Mouse (Mus musculus): Measurements from ENCODE around the gene Mrpl11. TPM values are rescaled to one million over a fixed set of nuclear protein-coding genes. Genes with fewer than 3 reads are reported as not detected.
"Not testable (repeated sequence)": the region's sequence is repeated elsewhere in the genome, so short reads cannot be mapped to it uniquely, and the experiment has no call there.

Gene Mrpl11
- polyA plus RNA-seq, 1 experiment from 2014 or later, result 110 TPM

DNA sequence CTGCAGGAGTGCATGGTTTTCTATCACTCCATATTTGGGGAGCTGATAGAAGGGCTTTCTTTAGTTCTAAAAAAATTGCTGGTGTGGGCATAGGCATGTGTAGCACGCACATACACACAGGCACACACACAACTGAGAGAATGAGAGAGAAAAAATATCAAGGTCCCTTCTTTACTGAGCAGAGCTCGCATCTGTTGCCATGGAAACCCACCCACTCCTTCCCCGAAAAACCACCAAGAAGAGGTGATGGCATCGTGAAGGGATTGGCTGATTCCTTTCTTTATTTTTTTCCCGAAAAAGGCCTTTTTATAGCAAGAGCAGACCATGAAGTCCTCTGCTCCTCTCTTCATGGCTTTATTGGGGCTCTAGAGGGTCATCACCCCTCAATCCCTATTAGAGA lies 32.1 kb downstream of the Mrpl11 start:
- no peak for ATAC-seq (ENCODE audit: insufficient number of reproducible peaks, insufficient read depth, low FRiP score, low read depth)
- Histone ChIP-seq H3K27me3 (ENCODE audit: control insufficient read depth, insufficient read depth, low read length) (peaks cover 25% of the 10 kb centered on the region), H3K9ac (ENCODE audit: low read length) (no peak overlapping the region), H3K36me3 (ENCODE audit: control insufficient read depth, insufficient read depth, low read length) (no peaks in the 10 kb centered on the region), H3K9me3 (ENCODE audit: control insufficient read depth, low read length) (no peaks in the 10 kb centered on the region), H3K4me2 (ENCODE audit: low read length) (no peak overlapping the region), H3K4me1 (ENCODE audit: control insufficient read depth in 2 of 2, insufficient read depth in 2 of 2, low read length in 2 of 2) (peaks cover 26 to 32% of the 10 kb centered on the region in 2 experiments), H3K27ac (replicated peaks in 1 of 2; ENCODE audit: control insufficient read depth in 1 of 2, insufficient read depth in 1 of 2, low read depth in 2 of 2, low read length in 2 of 2) (no peak overlapping the region), H3K4me3 (ENCODE audit: control insufficient read depth in 1 of 2, insufficient read depth in 1 of 2, low read depth in 1 of 2, low read length in 2 of 2) (no peak overlapping the region)
- 55% methylated on average over 5 of the region's 5 CpGs for WGBS

DNA sequence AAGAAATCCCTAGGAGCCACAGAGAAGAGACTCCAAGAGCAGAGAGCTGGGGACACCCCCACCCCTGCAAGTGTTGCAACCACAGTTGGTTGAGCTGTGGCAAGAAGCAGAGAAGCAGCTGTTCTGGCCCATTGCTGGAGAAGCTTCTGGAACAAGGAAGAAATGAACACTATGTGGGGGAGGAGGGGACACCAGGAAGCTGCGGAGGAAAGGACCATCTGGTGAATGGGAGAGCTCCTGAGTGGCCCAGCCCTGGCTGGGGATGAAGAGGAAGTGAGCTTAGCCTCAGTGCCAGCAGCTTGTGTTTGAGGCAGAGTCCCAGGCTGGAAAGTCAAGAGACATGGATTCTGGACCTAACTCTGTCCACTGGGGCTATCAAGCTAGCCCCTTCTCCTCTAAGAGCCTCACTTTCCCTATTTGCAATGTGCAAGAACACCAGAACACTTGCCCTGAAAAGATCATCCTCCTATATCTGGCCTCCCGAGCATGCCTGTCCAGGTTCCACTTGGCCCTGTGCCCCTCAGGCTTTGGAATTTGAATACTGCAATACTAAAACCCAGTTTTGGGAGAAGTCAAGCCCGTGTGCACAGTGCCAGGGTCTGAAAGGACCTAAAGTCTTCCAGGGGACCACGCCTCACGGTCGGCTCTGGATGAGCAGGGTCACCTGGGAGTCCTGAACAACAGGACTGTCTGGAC lies 37.6 kb downstream of the Mrpl11 start:
- WGBS, result 50% methylated on average over 6 of the region's 6 CpGs
- H3K4me2 ChIP-seq (ENCODE audit: low read length), result peak overlapping the region; percentile 21; the same call in 1 of the 2 replicates
- no peaks in the 10 kb centered on the region for H3K9me3 ChIP-seq (ENCODE audit: control insufficient read depth, low read length)
- H3K27me3 ChIP-seq (ENCODE audit: control insufficient read depth, insufficient read depth, low read length), result no peaks in the 10 kb centered on the region
- no peak overlapping the region for H3K4me3 ChIP-seq (ENCODE audit: control insufficient read depth in 1 of 2, insufficient read depth in 1 of 2, low read depth in 1 of 2, low read length in 2 of 2)
- ATAC-seq (ENCODE audit: insufficient number of reproducible peaks, insufficient read depth, low FRiP score, low read depth), result no peak
- no peak overlapping the region for H3K9ac ChIP-seq (ENCODE audit: low read length)
- H3K4me1 ChIP-seq (ENCODE audit: control insufficient read depth in 2 of 2, insufficient read depth in 2 of 2, low read length in 2 of 2), result peaks cover 15 to 17% of the 10 kb centered on the region in 2 experiments
- no peak overlapping the region for H3K27ac ChIP-seq (replicated peaks in 1 of 2; ENCODE audit: control insufficient read depth in 1 of 2, insufficient read depth in 1 of 2, low read depth in 2 of 2, low read length in 2 of 2)
- no peaks in the 10 kb centered on the region for H3K36me3 ChIP-seq (ENCODE audit: control insufficient read depth, insufficient read depth, low read length)

DNA sequence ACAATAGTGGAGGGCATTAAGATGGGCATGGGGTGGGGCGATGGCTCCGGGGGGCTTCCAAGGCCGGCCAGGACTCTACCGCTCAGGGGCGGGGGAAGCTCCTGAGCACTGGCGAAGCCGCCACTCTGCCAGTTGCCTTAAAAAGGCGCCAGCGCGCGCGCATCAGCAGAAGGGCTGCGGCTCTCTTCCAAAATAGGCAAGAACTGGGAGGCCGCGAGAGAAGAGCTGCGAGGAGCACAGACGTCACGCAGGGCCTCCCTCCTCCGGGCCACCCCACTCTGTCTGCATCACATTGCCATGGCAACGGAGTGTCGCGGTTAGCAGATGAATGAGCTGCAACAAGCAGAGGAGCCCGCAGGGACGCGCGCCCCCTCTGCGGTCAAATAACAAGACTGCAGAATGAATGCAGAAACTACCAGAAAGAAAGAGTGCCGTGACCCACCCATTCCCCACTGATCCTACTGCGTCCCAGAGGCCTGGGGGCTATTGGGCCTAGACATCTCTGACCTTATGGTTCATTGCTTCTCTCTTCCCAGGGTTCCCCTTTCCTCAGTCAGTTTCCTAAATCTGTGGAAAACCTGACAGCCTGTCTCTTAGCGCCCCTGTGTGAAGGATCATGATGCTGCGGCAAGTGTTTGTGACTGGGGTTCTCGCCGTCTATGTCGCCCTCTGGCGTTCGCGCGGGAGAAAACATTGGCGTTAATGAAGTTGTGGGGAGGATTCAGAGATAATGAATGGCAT lies 39.9 kb downstream of the Mrpl11 start:
- H3K36me3 ChIP-seq (ENCODE audit: control insufficient read depth, insufficient read depth, low read length), result no peaks in the 10 kb centered on the region
- no peaks in the 10 kb centered on the region for H3K9me3 ChIP-seq (ENCODE audit: control insufficient read depth, low read length)
- H3K9ac ChIP-seq (ENCODE audit: low read length), result peak overlapping the region; percentile 59
- H3K4me2 ChIP-seq (ENCODE audit: low read length), result peak overlapping the region; percentile 67
- peak overlapping the region; percentile 22 to 38 for H3K4me3 ChIP-seq (ENCODE audit: control insufficient read depth in 1 of 2, insufficient read depth in 1 of 2, low read depth in 1 of 2, low read length in 2 of 2)
- under 1% methylated on average over 39 of the region's 39 CpGs for WGBS
- no peaks in the 10 kb centered on the region for H3K27me3 ChIP-seq (ENCODE audit: control insufficient read depth, insufficient read depth, low read length)
- H3K4me1 ChIP-seq (ENCODE audit: control insufficient read depth in 2 of 2, insufficient read depth in 2 of 2, low read length in 2 of 2), result peaks cover 12 to 17% of the 10 kb centered on the region in 2 experiments
- no peak overlapping the region; a peak in 1 of 4 replicates for H3K27ac ChIP-seq (replicated peaks in 1 of 2; ENCODE audit: control insufficient read depth in 1 of 2, insufficient read depth in 1 of 2, low read depth in 2 of 2, low read length in 2 of 2)
- ATAC-seq (ENCODE audit: insufficient number of reproducible peaks, insufficient read depth, low FRiP score, low read depth), result peak; percentile 76

DNA sequence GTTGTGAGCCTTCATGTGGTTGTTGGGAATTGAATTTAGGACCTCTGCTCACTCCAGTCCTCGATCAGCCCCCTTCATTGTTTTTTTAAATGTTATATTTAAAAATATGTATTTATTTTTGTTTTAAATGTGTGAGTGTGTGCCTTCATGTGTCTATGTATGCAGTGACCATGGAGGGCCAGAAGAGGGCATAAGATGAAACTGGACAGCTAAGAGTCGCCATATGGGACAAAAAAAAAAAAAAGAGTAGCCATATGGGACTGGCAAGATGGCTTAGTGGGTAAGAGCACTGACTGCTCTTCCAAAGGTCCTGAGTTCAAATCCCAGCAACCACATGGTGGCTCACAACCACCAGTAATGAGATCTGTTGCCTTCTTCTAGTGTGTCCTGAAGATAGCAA lies 41.7 kb downstream of the Mrpl11 start:
- H3K4me2 ChIP-seq (ENCODE audit: low read length); H3K36me3 ChIP-seq (ENCODE audit: control insufficient read depth, insufficient read depth, low read length); H3K9me3 ChIP-seq (ENCODE audit: control insufficient read depth, low read length); H3K9ac ChIP-seq (ENCODE audit: low read length); H3K27ac ChIP-seq (replicated peaks in 1 of 2; ENCODE audit: control insufficient read depth in 1 of 2, insufficient read depth in 1 of 2, low read depth in 2 of 2, low read length in 2 of 2); H3K27me3 ChIP-seq (ENCODE audit: control insufficient read depth, insufficient read depth, low read length); ATAC-seq (ENCODE audit: insufficient number of reproducible peaks, insufficient read depth, low FRiP score, low read depth); H3K4me3 ChIP-seq (ENCODE audit: control insufficient read depth in 1 of 2, insufficient read depth in 1 of 2, low read depth in 1 of 2, low read length in 2 of 2): not testable (repeated sequence)
- 52% methylated on average over 2 of the region's 2 CpGs for WGBS
- peaks cover 12 to 17% of the 10 kb centered on the region in 2 experiments for H3K4me1 ChIP-seq (ENCODE audit: control insufficient read depth in 2 of 2, insufficient read depth in 2 of 2, low read length in 2 of 2)

DNA sequence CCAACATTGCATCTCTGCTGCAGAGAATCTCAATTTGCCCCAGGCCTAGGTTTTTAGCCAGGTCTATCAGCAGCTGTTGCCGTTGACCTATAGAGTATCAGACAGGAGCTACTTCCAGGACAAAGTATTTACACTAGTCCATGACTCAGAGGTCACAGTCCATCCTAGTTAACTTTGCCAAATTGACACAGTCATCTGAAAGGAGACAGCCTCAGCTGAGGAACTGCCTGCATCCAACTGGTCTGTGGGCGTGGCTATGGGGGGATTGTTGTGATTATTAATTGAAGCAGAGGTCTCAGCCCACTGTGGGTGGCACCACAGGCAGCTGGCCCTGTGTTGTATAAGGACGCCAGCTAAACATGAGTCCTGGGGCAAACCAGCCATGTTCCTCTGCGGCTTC lies 43.0 kb downstream of the Mrpl11 start:
- Histone ChIP-seq H3K36me3 (ENCODE audit: control insufficient read depth, insufficient read depth, low read length) (no peaks in the 10 kb centered on the region), H3K9me3 (ENCODE audit: control insufficient read depth, low read length) (no peaks in the 10 kb centered on the region), H3K27me3 (ENCODE audit: control insufficient read depth, insufficient read depth, low read length) (no peaks in the 10 kb centered on the region), H3K4me2 (ENCODE audit: low read length) (no peak overlapping the region), H3K4me1 (ENCODE audit: control insufficient read depth in 2 of 2, insufficient read depth in 2 of 2, low read length in 2 of 2) (peaks cover 7 to 8% of the 10 kb centered on the region in 2 experiments), H3K4me3 (ENCODE audit: control insufficient read depth in 1 of 2, insufficient read depth in 1 of 2, low read depth in 1 of 2, low read length in 2 of 2) (no peak overlapping the region), H3K9ac (ENCODE audit: low read length) (no peak overlapping the region), H3K27ac (replicated peaks in 1 of 2; ENCODE audit: control insufficient read depth in 1 of 2, insufficient read depth in 1 of 2, low read depth in 2 of 2, low read length in 2 of 2) (no peak overlapping the region)
- no peak for ATAC-seq (ENCODE audit: insufficient number of reproducible peaks, insufficient read depth, low FRiP score, low read depth)
- WGBS, result 53% methylated on average over 4 of the region's 4 CpGs

DNA sequence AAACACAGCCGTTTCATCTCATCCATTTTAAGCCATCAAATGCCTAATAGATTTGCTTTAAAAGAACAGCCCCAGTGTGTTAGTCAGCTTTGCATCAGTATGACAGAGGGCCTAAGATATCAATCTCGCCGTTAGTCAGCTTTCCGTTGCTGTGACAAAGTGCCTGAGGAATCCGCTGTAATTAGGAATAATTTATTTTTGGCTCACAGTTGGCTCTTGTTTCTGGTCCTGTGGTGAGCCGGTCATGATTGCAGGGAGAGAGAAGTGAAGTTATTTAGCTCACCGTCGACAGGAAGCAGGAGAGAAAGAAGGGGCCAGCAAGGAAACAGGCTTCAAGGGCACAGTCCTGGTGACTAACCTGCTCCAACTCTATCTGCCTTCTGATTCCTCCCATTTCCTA lies 51.2 kb downstream of the Mrpl11 start:
- Histone ChIP-seq H3K36me3 (ENCODE audit: control insufficient read depth, insufficient read depth, low read length) (no peaks in the 10 kb centered on the region), H3K4me3 (ENCODE audit: control insufficient read depth in 1 of 2, insufficient read depth in 1 of 2, low read depth in 1 of 2, low read length in 2 of 2) (no peak overlapping the region), H3K27me3 (ENCODE audit: control insufficient read depth, insufficient read depth, low read length) (no peaks in the 10 kb centered on the region), H3K9me3 (ENCODE audit: control insufficient read depth, low read length) (no peaks in the 10 kb centered on the region), H3K4me2 (ENCODE audit: low read length) (no peak overlapping the region), H3K4me1 (ENCODE audit: control insufficient read depth in 2 of 2, insufficient read depth in 2 of 2, low read length in 2 of 2) (peaks cover 14 to 17% of the 10 kb centered on the region in 2 experiments), H3K9ac (ENCODE audit: low read length) (no peak overlapping the region), H3K27ac (replicated peaks in 1 of 2; ENCODE audit: control insufficient read depth in 1 of 2, insufficient read depth in 1 of 2, low read depth in 2 of 2, low read length in 2 of 2) (peak overlapping the region in 1 of 2 experiments; percentile 29; a peak in 1 of 4 replicates)
- no peak for ATAC-seq (ENCODE audit: insufficient number of reproducible peaks, insufficient read depth, low FRiP score, low read depth)
- 30% methylated on average over 8 of the region's 8 CpGs for WGBS

DNA sequence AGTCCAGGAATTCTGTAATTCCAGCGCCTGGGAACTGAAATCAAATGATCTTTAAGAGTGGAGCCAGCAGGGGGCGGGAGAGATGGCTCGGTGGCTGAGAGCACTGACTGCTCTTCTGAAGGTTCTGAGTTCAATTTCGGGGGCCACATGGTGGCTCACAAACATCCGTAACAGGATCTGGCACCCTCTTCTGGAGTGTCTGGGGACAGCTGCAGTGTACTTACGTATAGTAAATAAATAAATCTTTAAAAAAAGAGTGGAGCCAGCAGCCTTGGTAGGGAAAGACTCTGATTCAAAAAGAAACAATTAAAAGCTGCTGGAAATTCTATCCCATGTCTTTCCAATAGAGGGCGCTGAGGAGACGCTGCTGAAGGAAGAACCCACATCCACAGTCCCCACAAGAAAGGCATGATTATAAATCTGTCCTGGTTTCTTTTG lies 53.0 kb downstream of the Mrpl11 start:
- H3K4me1 ChIP-seq (ENCODE audit: control insufficient read depth in 2 of 2, insufficient read depth in 2 of 2, low read length in 2 of 2), result peaks cover 14 to 18% of the 10 kb centered on the region in 2 experiments
- H3K36me3 ChIP-seq (ENCODE audit: control insufficient read depth, insufficient read depth, low read length), result no peaks in the 10 kb centered on the region
- no peaks in the 10 kb centered on the region for H3K9me3 ChIP-seq (ENCODE audit: control insufficient read depth, low read length)
- 23% methylated on average over 8 of the region's 8 CpGs for WGBS
- ATAC-seq (ENCODE audit: insufficient number of reproducible peaks, insufficient read depth, low FRiP score, low read depth), result no peak
- no peak overlapping the region for H3K9ac ChIP-seq (ENCODE audit: low read length)
- H3K4me3 ChIP-seq (ENCODE audit: control insufficient read depth in 1 of 2, insufficient read depth in 1 of 2, low read depth in 1 of 2, low read length in 2 of 2), result no peak overlapping the region
- no peaks in the 10 kb centered on the region for H3K27me3 ChIP-seq (ENCODE audit: control insufficient read depth, insufficient read depth, low read length)
- H3K27ac ChIP-seq (replicated peaks in 1 of 2; ENCODE audit: control insufficient read depth in 1 of 2, insufficient read depth in 1 of 2, low read depth in 2 of 2, low read length in 2 of 2), result peak overlapping the region in 1 of 2 experiments; percentile 94; a peak in 1 of 4 replicates
- no peak overlapping the region for H3K4me2 ChIP-seq (ENCODE audit: low read length)
